Mouse (Mus musculus): ENCODE measurements around the gene Macc1.
A peak's percentile ranks its signal among the peaks of the same experiment; 100 is the strongest.

Macc1 gene

GRCm38 (mm10) chr12:119313970-119314369, at the start of gene Macc1:
TSS of gene Macc1 (plus strand) at chr12:119314270.
- DNase-seq (ENCODE audit: low read depth, low spot score): no peak

GRCm38 (mm10) chr12:119264506-119264905, 49.6 kb upstream of the Macc1 start:
- no peak for DNase-seq (ENCODE audit: low read depth, low spot score)

- DNase-seq (ENCODE audit: low read depth, low spot score): no peak
These were observed 45.3 kb upstream of the Macc1 start for GRCm38 (mm10) chr12:119268723-119269122.

- DNase-seq (ENCODE audit: low read depth, low spot score): no peak
These were observed 44.0 kb upstream of the Macc1 start for GRCm38 (mm10) chr12:119270036-119270435.

- DNase-seq (ENCODE audit: low read depth, low spot score): no peak
These were observed 42.1 kb upstream of the Macc1 start for GRCm38 (mm10) chr12:119271964-119272363.

GRCm38 (mm10) chr12:119273605-119274004, 40.5 kb upstream of the Macc1 start:
- DNase-seq (ENCODE audit: low read depth, low spot score): no peak

GRCm38 (mm10) chr12:119276282-119276681, 37.8 kb upstream of the Macc1 start:
- DNase-seq (ENCODE audit: low read depth, low spot score): no peak

GRCm38 (mm10) chr12:119291618-119292017, 22.5 kb upstream of the Macc1 start:
- no peak for DNase-seq (ENCODE audit: low read depth, low spot score)

- DNase-seq (ENCODE audit: low read depth, low spot score): no peak
These were observed 10.5 kb upstream of the Macc1 start for GRCm38 (mm10) chr12:119303618-119304017.

GRCm38 (mm10) chr12:119313014-119313763, 881 bp upstream of the Macc1 start:
- no peak for DNase-seq (ENCODE audit: low read depth, low spot score)

GRCm38 (mm10) chr12:119318799-119319198, 4.7 kb downstream of the Macc1 start:
- DNase-seq (ENCODE audit: low read depth, low spot score): no peak

GRCm38 (mm10) chr12:119325400-119325799, 11.3 kb downstream of the Macc1 start:
- DNase-seq (ENCODE audit: low read depth, low spot score): peak; percentile 11

GRCm38 (mm10) chr12:119330644-119331043, 16.6 kb downstream of the Macc1 start:
- no peak for DNase-seq (ENCODE audit: low read depth, low spot score)

- DNase-seq (ENCODE audit: low read depth, low spot score): no peak
These were observed 19.3 kb downstream of the Macc1 start for GRCm38 (mm10) chr12:119333376-119333775.

GRCm38 (mm10) chr12:119352579-119352978, 38.5 kb downstream of the Macc1 start:
- DNase-seq (ENCODE audit: low read depth, low spot score): peak; percentile 48

GRCm38 (mm10) chr12:119357418-119358241, 43.6 kb downstream of the Macc1 start:
- no peak for DNase-seq (ENCODE audit: low read depth, low spot score)

- DNase-seq (ENCODE audit: low read depth, low spot score): no peak
These were observed 44.1 kb downstream of the Macc1 start for GRCm38 (mm10) chr12:119358242-119358515.

- no peak for DNase-seq (ENCODE audit: low read depth, low spot score)
These were observed 51.0 kb downstream of the Macc1 start for GRCm38 (mm10) chr12:119365041-119365440.

GRCm38 (mm10) chr12:119369832-119370231, 55.8 kb downstream of the Macc1 start:
- DNase-seq (ENCODE audit: low read depth, low spot score): no peak

GRCm38 (mm10) chr12:119372359-119372758, 58.3 kb downstream of the Macc1 start:
- DNase-seq (ENCODE audit: low read depth, low spot score): no peak

- no peak for DNase-seq (ENCODE audit: low read depth, low spot score)
These were observed 62.8 kb downstream of the Macc1 start for GRCm38 (mm10) chr12:119376879-119377278.

GRCm38 (mm10) chr12:119381839-119382238, 67.8 kb downstream of the Macc1 start:
- no peak for DNase-seq (ENCODE audit: low read depth, low spot score)

- no peak for DNase-seq (ENCODE audit: low read depth, low spot score)
These were observed 72.2 kb downstream of the Macc1 start for GRCm38 (mm10) chr12:119386243-119386642.

Data from ES-CJ7 (cell line).